Mouse (Mus musculus): ENCODE data around the gene Kndc1. TPM values are rescaled to one million over a fixed set of nuclear protein-coding genes. Genes with fewer than 3 reads are reported as not detected.

Kndc1 gene
- polyA plus RNA-seq, 1 experiment from 2014 or later, result 0.55 TPM

DNA sequence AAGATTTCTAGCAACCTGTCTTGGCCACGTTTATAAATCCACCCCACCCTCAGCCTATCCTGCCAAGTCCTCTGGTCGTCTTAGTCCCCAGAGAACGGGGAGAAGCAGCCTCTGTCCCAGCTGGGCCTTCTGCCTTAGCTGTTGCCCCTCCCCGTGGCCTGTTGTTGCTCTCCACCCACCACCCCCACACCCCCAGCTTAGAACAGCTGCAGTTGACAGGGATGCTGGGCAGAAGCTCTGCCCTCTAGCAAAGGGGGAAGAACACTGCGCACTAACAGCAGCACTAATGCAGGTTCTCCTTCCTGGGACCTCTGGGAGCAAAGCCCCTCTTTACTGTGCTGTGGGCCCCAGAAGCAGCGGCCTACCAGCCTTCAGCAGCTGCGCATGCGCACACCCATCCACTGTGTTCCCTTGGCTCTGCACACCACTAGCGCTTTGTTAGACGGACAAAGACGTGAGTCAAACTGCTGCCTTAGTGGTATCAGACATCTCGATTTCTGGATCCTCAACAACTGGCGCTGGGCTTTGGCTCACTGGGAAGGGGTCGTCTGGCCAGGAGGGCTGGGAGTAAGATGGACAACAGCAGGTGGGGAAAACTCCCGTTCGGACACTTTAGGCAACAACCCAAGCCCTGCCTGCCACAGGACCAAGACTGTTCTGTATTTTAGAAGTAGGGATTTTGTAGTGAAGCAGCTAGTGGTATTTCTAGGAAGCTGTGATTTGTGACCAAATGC, 46.1 kb downstream of the Kndc1 start:
- H3K27ac ChIP-seq (ENCODE audit: low read depth, low read length), result no peak overlapping the region
- peaks cover 41% of the 10 kb centered on the region for H3K27me3 ChIP-seq (ENCODE audit: control insufficient read depth, insufficient read depth, low read length)
- H3K4me2 ChIP-seq, result no peak overlapping the region
- DNase-seq (ENCODE audit: low spot score, missing footprints) (no peak), ATAC-seq (ENCODE audit: low FRiP score) (no peak)
- no peaks in the 10 kb centered on the region for H3K36me3 ChIP-seq (ENCODE audit: control insufficient read depth, insufficient read depth, low read length)
- 63% methylated on average over 16 of the region's 16 CpGs for WGBS
- 0 out of 2 replicates have a peak, but pooled peaks cover 2% of the 10 kb centered on the region for H3K4me1 ChIP-seq (ENCODE audit: control insufficient read depth, insufficient read depth, low read length)
- no peaks in the 10 kb centered on the region for H3K9me3 ChIP-seq (ENCODE audit: control insufficient read depth, low read length)
- no peak overlapping the region for H3K4me3 ChIP-seq (ENCODE audit: low read depth, low read length)
- H3K9ac ChIP-seq (ENCODE audit: low read length), result no peak overlapping the region

DNA sequence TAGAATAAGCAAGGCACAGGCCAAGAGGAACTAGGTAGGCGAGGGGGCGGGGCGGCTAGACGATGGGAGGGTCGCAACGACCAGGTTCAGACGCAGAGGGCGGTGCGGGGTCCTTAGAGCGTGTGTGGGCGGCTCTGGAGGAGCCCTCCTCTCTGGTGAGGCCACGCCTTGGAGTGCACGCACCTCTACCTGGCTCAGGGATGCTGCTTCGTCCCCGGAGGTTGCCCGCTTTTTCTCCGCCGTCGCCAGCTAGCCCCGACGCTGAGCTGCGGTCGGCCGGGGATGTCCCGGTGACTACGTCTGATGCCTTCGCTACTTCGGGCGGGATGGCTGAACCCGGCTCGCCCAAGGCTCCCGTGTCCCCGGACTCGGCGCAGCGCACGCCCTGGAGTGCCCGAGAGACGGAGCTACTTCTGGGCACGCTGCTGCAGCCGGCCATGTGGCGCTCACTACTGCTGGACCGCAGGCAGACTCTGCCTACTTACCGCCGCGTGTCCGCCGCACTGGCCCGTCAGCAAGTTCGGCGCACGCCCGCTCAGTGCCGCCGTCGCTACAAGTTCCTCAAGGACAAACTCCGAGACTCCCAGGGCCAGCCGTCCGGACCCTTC, 49.3 kb downstream of the Kndc1 start, which contains the start of gene Utf1:
Gene Utf1 (plus strand): TSS at position 116 of the 608 bp plus-strand sequence.
- Histone ChIP-seq H3K4me3 (ENCODE audit: low read depth, low read length) (peak within 1 kb of the TSS; percentile 31), H3K4me2 (peak within 1 kb of the TSS; percentile 36), H3K9me3 (ENCODE audit: control insufficient read depth, low read length) (no peaks in the 10 kb centered on the region), H3K36me3 (ENCODE audit: control insufficient read depth, insufficient read depth, low read length) (no peaks in the 10 kb centered on the region), H3K4me1 (ENCODE audit: control insufficient read depth, insufficient read depth, low read length) (0 out of 2 replicates have a peak, but pooled peaks cover 2% of the 10 kb centered on the region), H3K27ac (ENCODE audit: low read depth, low read length) (no peak within 1 kb of the TSS), H3K9ac (ENCODE audit: low read length) (no peak within 1 kb of the TSS), H3K27me3 (ENCODE audit: control insufficient read depth, insufficient read depth, low read length) (peaks cover 71% of the 10 kb centered on the region)
- ATAC-seq (ENCODE audit: low FRiP score) (peak; percentile 52; the same call in 1 of the 2 replicates), DNase-seq (ENCODE audit: low spot score, missing footprints) (peak; percentile 94)
- under 1% methylated on average over 58 of the region's 59 CpGs for WGBS

DNA sequence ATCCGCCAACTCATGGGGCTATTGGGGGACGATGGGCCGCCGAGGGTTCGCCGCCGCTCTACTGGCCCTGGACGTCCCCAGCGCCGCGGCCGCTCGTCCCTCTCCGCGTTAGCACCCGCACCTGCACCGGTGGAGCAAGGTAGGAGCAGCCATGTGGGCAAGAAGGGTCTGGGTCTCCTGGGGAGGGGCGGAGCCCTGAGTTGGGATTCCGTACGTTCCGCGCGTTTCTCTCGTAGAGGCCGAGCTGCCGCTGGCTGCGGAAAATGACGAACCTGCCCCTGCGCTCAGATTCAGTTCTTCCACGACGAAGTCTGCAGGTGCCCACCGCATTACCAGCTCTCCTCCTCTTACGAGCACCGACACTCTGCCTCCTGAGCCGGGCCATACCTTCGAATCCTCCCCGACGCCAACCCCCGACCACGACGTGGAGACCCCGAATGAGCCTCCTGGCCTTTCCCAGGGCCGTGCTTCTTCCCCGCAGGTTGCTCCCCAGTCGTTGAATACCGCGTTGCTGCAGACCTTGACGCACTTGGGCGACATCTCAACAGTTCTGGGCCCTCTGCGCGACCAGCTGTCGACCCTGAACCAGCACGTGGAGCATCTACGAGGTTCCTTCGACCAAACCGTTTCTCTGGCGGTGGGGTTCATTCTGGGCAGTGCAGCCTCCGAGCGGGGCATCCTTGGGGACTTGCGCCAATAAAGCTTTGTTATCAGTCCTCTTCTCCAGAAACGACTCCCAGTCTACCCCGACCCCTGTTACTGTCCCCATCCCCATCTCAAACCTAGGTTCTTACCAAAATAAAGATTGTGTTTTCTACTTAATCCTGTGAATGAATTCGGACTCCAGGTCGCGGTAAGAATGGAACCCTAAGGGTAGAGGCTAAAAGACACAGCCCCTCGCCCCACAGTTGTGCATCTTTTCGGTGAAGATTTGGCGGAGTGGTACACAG, 50.1 kb downstream of the Kndc1 start:
- no peak overlapping the region for H3K9ac ChIP-seq (ENCODE audit: low read length)
- H3K4me3 ChIP-seq (ENCODE audit: low read depth, low read length), result peak overlapping the region; percentile 31
- H3K4me2 ChIP-seq, result peak overlapping the region; percentile 36; the same call in 1 of the 2 replicates
- ATAC-seq (ENCODE audit: low FRiP score) (0 out of 2 replicates have a peak, but pooled peaks have one; percentile 22), DNase-seq (ENCODE audit: low spot score, missing footprints) (peak; percentile 95)
- no peaks in the 10 kb centered on the region for H3K36me3 ChIP-seq (ENCODE audit: control insufficient read depth, insufficient read depth, low read length)
- 3% methylated on average over 68 of the region's 68 CpGs for WGBS
- peaks cover 78% of the 10 kb centered on the region for H3K27me3 ChIP-seq (ENCODE audit: control insufficient read depth, insufficient read depth, low read length)
- 0 out of 2 replicates have a peak, but pooled peaks cover 2% of the 10 kb centered on the region for H3K4me1 ChIP-seq (ENCODE audit: control insufficient read depth, insufficient read depth, low read length)
- no peak overlapping the region for H3K27ac ChIP-seq (ENCODE audit: low read depth, low read length)
- H3K9me3 ChIP-seq (ENCODE audit: control insufficient read depth, low read length), result no peaks in the 10 kb centered on the region

DNA sequence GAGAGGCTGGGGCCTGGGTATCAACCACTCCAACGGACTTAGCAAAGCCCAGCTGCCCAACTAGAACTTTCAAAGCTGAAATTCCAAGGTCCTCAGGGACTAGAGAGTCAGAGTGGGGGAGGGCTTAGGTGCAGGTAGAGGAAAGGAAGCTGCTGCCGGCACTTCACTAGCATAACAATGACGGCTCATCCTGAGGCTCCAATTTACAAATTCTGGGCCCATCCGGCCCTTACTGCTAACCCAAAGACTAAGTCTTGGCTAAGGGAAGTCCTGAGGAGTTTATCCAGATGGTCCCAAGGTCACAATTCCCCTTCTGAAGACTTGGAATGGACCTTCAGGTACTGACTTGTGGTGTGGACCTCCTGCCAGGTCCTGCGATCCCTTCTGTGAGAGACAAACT, 51.0 kb downstream of the Kndc1 start:
- H3K4me2 ChIP-seq, result no peak overlapping the region
- H3K27ac ChIP-seq (ENCODE audit: low read depth, low read length), result no peak overlapping the region
- peaks cover 4% of the 10 kb centered on the region; the same call in 1 of the 2 replicates for H3K4me1 ChIP-seq (ENCODE audit: control insufficient read depth, insufficient read depth, low read length)
- H3K4me3 ChIP-seq (ENCODE audit: low read depth, low read length), result no peak overlapping the region
- 9% methylated on average over 5 of the region's 5 CpGs for WGBS
- H3K9ac ChIP-seq (ENCODE audit: low read length), result no peak overlapping the region
- DNase-seq (ENCODE audit: low spot score, missing footprints) (peak; percentile 90), ATAC-seq (ENCODE audit: low FRiP score) (no peak)
- H3K9me3 ChIP-seq (ENCODE audit: control insufficient read depth, low read length), result no peaks in the 10 kb centered on the region
- H3K36me3 ChIP-seq (ENCODE audit: control insufficient read depth, insufficient read depth, low read length), result no peaks in the 10 kb centered on the region
- H3K27me3 ChIP-seq (ENCODE audit: control insufficient read depth, insufficient read depth, low read length), result peaks cover 81% of the 10 kb centered on the region

DNA sequence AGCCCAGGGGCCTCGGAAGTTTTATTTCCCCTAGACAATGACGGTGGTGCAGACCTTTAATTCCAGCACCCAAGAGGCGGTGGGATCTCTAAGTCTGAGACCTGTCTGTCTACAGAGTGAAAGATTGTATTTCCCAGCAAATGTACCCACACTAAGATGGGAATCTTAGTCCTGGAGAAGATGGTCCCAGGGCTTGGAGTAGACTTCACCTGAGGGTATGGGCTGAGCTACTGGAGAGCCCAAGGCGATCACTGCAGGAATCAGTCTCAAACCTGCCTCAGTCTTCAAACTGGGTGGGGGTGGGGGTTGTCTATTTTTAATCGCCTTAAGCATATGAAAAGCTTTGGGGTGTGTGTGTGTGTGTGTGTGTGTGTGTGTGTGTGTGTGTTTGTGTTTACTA, 51.5 kb downstream of the Kndc1 start:
- DNase-seq (ENCODE audit: low spot score, missing footprints), result peak; percentile 85
- ATAC-seq (ENCODE audit: low FRiP score), result no peak
- Histone ChIP-seq H3K4me3 (ENCODE audit: low read depth, low read length) (no peak overlapping the region), H3K27me3 (ENCODE audit: control insufficient read depth, insufficient read depth, low read length) (peaks cover 82% of the 10 kb centered on the region), H3K4me2 (no peak overlapping the region), H3K9ac (ENCODE audit: low read length) (no peak overlapping the region), H3K36me3 (ENCODE audit: control insufficient read depth, insufficient read depth, low read length) (no peaks in the 10 kb centered on the region), H3K27ac (ENCODE audit: low read depth, low read length) (no peak overlapping the region), H3K9me3 (ENCODE audit: control insufficient read depth, low read length) (no peaks in the 10 kb centered on the region), H3K4me1 (ENCODE audit: control insufficient read depth, insufficient read depth, low read length) (peaks cover 7% of the 10 kb centered on the region; the same call in 1 of the 2 replicates)
- WGBS, result 19% methylated on average over 5 of the region's 5 CpGs

DNA sequence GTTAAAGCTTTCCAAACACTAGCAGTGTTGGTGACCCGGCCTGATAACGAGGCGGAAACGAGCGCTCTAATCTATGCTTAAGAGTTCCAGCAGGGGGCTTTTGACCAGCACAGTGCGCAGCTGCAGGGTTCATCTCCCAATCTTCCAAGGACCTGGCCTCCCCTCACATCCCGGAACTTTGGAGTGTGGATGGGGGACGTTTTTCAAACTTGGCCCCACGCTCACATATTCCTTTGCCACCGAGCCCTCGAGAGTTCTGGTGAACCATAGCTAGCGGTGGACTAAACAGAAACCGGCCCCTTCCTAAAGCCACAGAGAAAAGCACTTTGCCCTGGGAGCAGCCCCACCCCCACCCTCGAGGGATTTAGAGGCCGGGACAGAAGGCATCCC, 55.4 kb downstream of the Kndc1 start:
- no peaks in the 10 kb centered on the region for H3K36me3 ChIP-seq (ENCODE audit: control insufficient read depth, insufficient read depth, low read length)
- peak; percentile 74 for ATAC-seq (ENCODE audit: low FRiP score)
- H3K4me2 ChIP-seq, result peak overlapping the region; percentile 74
- peak overlapping the region; percentile 30 for H3K4me3 ChIP-seq (ENCODE audit: low read depth, low read length)
- H3K4me1 ChIP-seq (ENCODE audit: control insufficient read depth, insufficient read depth, low read length), result peaks cover 12% of the 10 kb centered on the region
- WGBS, result 0% methylated on average over 15 of the region's 15 CpGs
- H3K9me3 ChIP-seq (ENCODE audit: control insufficient read depth, low read length), result no peaks in the 10 kb centered on the region
- peak overlapping the region; percentile 41 for H3K9ac ChIP-seq (ENCODE audit: low read length)
- no peak overlapping the region for H3K27ac ChIP-seq (ENCODE audit: low read depth, low read length)
- peak; percentile 96 for DNase-seq (ENCODE audit: low spot score, missing footprints)
- H3K27me3 ChIP-seq (ENCODE audit: control insufficient read depth, insufficient read depth, low read length), result peaks cover 50% of the 10 kb centered on the region

DNA sequence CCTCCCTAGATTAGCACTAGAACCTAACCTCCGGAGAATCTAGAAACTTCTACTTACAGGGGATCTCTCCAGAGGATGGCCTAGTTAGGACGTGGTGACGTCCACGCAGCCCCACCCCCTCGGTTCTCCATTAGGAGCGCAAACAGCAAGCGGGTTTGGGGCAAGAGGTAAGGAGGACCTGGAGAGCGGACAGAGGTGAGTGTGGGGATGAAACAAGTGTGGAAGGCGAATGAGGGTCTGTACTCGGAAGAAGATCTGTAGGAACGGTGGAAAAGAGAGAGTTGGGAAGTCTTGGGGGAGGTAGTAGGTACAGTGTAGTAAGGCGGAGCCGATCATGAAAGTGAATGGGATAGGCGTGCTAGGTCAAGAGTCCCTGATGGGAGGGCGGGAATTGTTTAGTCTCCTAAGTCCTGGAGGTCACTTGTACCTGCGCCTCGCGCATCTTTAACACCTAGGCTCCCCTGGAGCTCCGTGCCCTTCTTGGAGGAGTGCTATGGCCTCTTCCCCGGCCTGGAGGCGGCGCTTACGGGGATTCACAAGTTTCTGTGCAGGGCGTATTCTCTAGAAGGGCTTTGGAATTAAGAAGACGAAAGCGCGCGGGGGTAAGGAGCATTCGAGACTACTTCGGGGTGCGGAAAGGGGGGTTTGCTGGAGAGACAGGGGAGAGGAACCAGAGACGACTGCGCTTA, 55.9 kb downstream of the Kndc1 start:
- Histone ChIP-seq H3K9ac (ENCODE audit: low read length) (peak overlapping the region; percentile 41), H3K27me3 (ENCODE audit: control insufficient read depth, insufficient read depth, low read length) (peaks cover 45% of the 10 kb centered on the region), H3K36me3 (ENCODE audit: control insufficient read depth, insufficient read depth, low read length) (no peaks in the 10 kb centered on the region), H3K4me2 (peak overlapping the region; percentile 74), H3K4me1 (ENCODE audit: control insufficient read depth, insufficient read depth, low read length) (peaks cover 12% of the 10 kb centered on the region), H3K27ac (ENCODE audit: low read depth, low read length) (no peak overlapping the region), H3K9me3 (ENCODE audit: control insufficient read depth, low read length) (no peaks in the 10 kb centered on the region), H3K4me3 (ENCODE audit: low read depth, low read length) (peak overlapping the region; percentile 30)
- under 1% methylated on average over 33 of the region's 33 CpGs for WGBS
- ATAC-seq (ENCODE audit: low FRiP score) (peak; percentile 78), DNase-seq (ENCODE audit: low spot score, missing footprints) (peak; percentile 97)

DNA sequence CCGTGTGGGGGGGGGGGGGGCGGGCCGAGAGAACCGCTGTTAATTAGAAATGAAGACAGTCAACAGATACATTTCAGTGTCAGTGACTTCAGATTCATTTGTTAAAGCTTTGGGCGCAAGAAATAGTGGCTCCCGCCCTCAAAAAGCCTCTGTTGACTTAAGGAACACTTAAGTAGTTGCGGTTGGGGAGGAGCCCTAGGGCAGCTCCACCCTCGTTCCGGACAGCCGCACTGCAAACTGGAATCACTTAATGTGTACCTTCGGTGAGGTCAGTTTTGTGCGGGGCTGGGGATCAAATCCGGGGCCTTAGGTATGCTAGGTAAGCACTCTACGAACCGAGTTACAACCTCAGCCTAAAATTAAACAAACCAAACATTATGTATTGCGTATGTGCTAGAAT, 56.6 kb downstream of the Kndc1 start:
- ATAC-seq (ENCODE audit: low FRiP score) (no peak), DNase-seq (ENCODE audit: low spot score, missing footprints) (no peak)
- peak overlapping the region; percentile 30 for H3K4me3 ChIP-seq (ENCODE audit: low read depth, low read length)
- peak overlapping the region; percentile 41; the same call in 1 of the 2 replicates for H3K9ac ChIP-seq (ENCODE audit: low read length)
- H3K9me3 ChIP-seq (ENCODE audit: control insufficient read depth, low read length), result no peaks in the 10 kb centered on the region
- peaks cover 38% of the 10 kb centered on the region for H3K27me3 ChIP-seq (ENCODE audit: control insufficient read depth, insufficient read depth, low read length)
- peaks cover 12% of the 10 kb centered on the region for H3K4me1 ChIP-seq (ENCODE audit: control insufficient read depth, insufficient read depth, low read length)
- no peak overlapping the region for H3K27ac ChIP-seq (ENCODE audit: low read depth, low read length)
- H3K4me2 ChIP-seq, result peak overlapping the region; percentile 74
- H3K36me3 ChIP-seq (ENCODE audit: control insufficient read depth, insufficient read depth, low read length), result no peaks in the 10 kb centered on the region
- 4% methylated on average over 16 of the region's 16 CpGs for WGBS
